Mouse (Mus musculus) kidney, adult 9 months (tissue): Measurements from ENCODE around the gene Masp2.

Experiments used
- DNase-seq: peaks from one replicate; pipeline ENCODE4 v3.0.0; 2022

Gene Masp2

DNA sequence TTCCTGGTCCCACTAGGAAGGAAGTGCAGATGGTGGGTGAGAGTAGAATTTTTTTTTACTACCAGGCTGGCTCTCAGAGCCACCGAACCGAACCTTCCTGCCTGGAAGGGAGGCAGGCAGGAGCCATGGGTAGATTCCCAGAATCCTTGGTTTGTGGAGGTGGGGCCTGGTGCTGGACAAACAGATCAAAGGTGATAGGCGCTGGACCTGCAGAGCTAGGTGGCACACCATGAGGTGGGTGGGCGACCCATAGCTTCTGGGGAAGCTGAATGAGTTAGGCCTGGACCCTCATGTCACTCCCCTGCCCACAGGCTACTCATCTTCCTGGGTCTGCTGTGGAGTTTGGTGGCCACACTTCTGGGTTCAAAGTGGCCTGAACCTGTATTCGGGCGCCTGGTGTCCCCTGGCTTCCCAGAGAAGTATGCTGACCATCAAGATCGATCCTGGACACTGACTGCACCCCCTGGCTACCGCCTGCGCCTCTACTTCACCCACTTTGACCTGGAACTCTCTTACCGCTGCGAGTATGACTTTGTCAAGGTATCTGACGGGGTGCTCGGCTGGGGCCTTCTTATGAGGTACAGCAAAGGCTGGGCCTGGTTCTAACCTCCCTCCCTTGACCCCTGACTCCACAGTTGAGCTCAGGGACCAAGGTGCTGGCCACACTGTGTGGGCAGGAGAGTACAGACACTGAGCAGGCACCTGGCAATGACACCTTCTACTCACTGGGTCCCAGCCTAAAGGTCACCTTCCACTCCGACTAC, at the start of gene Masp2:
Masp2 (plus strand) TSS at position 198 of the 764 bp plus-strand sequence.
- no peak for DNase-seq

DNA sequence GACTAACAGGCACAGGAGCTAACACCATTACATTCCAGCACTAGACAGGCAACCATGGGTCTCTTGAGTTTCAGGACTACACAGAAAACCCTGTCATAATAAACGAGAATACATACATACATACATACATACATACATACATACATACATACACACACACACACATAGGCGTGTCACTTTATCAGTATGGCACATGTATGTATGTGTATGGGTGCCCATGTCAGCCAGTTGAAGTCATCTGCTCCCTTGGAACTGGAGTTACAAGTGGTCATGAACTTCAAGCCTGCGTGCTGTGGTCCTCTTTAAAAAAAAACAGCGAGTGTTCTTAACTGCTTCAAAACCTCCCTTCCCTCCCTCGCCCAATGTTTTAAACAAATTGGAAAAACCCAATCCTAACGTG, 44.6 kb upstream of the Masp2 start:
- no peak for DNase-seq

DNA sequence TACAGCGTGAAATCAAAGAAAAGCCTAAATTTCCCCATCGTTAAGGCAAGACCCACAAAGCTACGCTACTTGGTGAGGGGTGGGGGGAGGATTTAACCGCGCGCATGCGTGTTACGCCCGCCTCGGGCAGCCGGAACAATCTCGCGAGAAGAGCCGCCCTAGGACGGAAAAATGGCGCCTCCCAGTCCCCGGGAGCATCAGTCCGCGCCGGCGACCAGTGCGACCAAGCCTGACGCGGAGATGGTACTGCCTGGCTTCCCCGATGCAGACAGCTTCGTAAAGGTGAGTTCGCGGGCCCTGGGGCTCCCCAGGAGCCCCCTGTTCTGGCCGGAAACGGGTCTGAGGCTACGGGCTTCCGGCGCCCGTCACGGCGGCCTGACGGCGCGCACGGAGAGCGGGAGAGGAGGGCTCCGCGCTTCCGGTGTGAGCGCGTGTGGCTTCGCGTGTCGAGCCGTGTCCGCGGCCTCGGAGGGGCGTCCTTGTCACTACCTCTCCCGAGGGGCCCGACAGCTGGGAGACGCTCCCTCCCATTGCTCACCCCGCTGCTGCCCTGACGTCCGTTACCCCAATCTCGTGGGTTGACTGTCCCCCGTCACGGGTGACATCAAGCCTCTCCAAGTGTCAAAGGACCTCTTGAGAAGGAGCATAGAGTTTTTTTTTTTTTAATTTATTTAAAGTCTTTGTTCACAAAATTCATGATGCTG, 43.9 kb upstream of the Masp2 start, which contains the start of gene Exosc10:
Exosc10 (plus strand) TSS at position 133 of the 704 bp plus-strand sequence.
- peak; percentile 86 for DNase-seq

DNA sequence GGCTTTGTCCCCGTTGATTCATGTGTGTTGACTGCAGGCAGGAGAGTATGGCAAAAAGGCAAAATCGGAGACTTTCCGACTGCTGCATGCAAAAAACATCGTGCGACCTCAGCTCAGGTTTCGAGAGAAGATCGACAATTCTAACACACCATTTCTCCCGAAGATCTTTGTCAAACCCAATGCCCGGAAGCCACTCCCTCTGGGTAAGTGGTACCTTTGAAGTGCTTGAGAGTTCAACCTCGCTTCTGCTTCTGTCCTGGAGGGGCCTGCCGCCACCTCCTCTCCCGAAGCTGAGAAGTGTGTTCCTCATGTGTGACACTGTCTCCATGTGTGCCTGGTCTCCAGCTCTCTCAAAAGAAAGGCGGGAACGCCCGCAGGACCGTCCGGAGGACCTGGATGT, 39.7 kb upstream of the Masp2 start:
- DNase-seq, result no peak

DNA sequence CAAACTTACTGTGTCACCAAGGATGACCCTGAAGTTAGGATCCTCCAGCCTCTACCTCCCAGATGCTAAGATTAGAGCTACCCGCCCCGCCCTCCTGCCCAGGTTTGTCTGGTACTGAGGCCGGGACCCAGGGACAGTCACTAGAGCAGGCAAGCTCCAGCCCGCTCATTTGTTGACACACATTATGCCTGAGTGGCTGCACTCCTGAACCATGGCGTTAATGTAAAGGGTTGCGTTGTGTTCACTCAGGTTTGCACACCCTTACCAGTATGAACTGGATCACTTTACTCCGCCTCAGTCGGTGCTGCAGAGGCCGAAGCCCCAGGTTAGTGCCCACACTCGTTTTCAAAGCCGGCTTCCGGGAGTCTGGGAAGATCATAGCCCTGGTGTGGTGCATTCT, 38.8 kb upstream of the Masp2 start:
- DNase-seq, result no peak

DNA sequence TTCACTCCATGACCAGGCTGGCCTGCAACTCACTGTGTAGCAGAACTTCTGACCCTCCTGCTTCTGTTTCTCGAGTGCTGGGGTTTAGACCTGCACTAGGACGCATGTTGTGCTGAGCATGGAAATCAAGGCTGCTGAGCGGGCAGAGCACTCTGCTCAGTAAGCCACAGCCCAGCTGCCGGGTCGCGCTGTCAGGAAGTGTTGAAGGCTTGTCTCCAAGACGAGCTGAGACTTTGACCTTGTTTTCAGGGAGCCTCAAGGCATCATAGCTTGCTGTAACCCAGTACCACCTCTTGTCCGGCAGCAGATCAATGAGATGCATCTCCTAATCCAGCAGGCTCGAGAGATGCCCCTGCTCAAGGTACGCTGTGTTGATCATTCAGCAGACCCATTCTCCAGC, 32.2 kb upstream of the Masp2 start:
- DNase-seq, result no peak

DNA sequence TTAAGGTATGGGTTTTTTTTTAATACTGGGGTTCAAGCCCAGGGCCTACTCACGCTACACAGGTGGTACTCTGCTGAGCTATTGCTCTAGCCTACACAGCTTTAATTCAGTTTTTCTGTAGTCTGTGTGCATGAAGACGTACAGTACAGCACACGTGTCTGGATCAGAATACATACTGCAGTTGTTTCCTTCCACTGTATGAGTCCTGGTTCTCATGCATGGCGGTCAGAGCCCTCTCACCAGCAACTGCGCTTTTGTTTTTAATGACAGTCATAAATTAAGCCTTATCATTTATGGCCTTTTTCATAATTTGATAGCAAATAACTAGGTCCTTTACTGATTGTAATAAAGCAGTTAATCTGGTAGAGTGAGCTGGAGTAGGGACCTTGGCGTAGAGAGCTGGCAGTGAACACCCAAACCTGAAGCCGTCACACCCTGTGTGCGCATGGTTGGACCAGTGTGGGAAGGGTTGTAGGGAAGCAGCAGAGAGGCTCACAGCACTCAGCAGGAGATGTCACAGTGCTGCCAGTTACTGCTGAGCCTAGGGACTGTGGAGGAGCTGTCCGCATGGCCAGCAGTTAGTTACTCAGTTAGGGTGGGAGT, 31.6 kb upstream of the Masp2 start:
- no peak for DNase-seq

DNA sequence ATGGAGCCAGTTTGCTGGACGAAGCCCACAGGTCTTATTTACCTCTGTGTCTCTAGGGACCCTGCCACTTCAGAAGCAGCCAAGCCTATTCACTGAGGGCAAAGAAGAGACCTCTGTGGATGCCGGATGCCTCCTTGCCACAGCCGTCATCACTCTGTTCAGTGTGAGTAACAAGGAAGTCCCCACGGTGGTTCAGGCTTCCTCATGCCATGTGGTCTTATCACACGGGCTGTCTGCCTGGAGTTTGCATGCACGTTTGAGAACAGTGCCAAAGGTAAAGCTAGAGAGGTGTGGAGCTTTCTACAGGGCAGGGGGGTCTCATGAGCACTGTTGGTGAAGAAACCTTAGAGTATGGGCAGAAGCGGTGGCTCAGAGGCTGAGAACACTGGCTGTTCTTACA, 29.1 kb upstream of the Masp2 start:
- no peak for DNase-seq

DNA sequence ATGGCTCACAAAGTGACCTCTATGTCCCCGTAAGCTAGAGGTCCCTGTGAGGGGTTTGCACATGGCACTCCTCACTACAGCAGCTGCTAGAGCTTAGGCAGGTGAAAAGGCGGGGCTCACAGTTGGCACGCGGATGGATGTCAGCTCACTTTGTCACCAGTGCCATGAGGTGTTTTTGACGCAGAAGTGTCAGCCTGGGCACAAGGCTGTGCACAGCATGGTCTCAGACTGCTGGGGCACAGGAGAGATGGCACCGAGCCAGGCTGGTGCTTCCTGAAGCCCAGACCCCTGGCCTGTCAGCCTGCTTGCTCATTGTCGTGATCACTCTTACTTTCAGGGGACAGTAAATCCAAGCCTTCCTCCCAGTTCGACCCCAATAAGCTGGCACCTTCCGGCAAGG, 21.6 kb upstream of the Masp2 start:
- no peak for DNase-seq

DNA sequence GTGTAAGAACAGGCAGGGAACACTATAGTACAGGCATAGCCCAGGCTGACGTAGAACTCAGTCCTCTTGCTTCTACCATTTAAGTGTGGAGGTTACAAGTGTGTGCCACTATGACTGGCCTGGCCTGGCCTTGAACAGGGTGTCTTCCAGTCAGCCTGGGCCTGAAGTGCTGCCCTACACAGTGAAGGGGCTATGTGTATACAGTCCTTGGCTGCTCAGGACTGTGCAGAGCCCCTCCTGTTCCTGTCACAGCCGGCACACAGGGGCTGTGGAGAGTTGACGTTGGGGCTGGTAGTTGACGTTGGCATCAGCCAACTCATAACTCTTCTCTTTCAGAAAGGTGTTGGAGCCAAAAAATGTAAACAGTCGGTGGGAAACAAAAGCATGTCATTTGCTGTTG, 20.9 kb upstream of the Masp2 start:
- no peak for DNase-seq

DNA sequence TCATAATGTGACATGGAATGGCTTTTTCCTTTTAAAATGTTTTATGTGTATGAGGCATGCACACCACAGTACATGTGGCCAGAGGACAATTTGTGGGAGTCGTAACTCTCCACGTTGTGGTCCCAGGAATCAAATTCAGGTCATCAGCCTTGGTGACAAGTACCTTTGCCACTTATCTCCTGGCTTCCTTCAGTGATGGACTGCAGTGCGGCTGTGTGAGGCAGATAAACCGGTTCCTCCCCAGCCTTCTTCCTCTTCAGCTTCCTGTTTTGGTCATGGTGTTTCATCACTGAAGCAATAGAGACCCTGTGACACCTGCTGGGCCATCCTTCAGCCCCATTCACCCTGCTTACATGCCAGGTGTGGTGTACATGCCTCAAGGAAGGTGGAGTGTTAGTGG, 19.1 kb upstream of the Masp2 start:
- DNase-seq, result no peak

DNA sequence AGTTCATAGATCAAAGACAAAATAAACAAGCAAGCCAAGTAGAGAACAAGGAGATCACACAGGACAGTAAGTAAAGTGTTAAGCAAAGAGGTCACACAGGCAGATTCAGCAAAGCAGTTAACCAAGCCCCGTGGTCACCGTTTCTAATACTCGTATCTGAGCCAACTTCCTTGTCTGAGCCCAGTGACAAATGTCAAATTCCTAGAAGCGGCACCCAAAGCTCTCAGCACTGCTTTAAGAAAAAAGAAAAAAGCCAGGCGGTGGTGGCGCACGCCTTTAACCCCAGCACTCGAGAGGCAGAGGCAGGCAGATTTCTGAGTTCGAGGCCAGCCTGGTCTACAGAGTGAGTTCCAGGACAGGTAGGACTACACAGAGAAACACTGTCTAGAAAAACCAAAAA, 15.7 kb upstream of the Masp2 start:
- no peak for DNase-seq

DNA sequence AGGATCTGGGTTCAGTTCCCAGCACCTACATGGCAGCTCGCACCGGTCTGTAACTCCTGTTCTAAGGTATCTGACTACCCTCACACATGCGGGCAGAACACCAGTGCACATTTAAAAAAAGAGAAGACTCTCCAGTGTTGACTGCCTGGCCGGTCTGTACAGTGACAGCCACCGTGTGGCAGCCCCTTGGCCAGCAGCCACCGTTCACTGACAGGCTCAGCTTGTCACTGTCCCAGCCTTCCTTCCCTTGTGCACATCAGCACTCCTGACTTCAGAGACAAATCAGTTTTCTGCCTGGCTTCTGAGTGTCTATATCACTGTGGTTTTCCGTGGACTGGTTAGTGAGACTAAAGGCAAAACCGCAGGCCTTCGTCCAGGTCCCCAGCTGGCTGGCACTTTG, 13.6 kb upstream of the Masp2 start:
- no peak for DNase-seq

DNA sequence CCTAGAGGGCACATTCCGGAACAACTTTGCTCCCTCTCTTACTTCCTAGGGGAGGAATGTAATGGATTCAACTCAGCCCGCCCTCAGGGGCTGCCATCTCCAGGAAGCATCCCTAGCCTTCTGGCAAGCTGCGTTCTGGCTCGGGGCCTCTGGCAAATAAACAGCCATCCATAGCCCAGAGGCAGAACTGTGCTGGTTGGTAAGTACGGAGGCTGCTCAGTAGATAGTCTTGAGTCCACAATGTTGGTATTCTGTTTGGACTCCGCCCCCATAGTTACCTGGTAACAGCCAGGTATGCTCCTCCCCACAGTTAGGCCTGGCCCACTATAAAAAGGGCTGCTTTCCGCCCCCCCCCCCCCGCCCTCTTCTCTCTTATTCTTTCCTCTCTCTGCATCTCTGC, 12.8 kb upstream of the Masp2 start:
- peak; percentile 46 for DNase-seq

DNA sequence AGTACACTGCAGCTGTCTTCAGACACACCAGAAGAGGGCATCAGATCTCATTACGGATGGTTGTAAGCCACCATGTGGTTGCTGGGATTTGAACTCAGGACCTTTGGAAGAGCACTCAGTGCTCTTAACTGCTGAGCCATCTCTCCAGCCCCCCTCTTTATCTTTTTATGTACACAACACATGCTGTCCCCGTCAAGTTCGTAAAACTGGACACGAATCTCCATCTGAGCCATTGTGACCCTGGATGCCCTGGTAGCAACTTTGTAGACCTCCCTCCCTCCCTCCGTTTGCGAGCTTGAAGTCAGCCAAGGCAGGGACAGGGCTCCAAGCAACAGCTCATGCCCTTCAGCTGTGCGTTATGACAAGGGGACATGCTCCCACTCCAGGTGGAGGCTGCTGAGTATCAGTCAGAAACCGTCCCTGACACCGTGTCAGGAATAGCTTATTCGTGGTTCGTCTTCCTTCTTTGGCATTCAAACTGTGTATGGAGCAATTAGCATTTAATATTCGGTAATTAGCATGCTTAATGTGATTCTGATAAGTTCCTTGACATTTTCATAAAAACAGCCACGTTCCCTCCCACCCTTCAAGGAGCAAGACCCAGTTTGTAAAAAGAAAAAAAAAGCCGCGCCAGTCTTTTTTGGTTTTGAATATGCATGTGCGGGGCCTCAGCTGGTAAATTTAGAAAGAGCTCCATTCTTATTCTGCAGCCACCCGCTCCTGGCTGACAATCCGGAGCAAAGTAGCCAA, 11.8 kb upstream of the Masp2 start:
- DNase-seq, result no peak

DNA sequence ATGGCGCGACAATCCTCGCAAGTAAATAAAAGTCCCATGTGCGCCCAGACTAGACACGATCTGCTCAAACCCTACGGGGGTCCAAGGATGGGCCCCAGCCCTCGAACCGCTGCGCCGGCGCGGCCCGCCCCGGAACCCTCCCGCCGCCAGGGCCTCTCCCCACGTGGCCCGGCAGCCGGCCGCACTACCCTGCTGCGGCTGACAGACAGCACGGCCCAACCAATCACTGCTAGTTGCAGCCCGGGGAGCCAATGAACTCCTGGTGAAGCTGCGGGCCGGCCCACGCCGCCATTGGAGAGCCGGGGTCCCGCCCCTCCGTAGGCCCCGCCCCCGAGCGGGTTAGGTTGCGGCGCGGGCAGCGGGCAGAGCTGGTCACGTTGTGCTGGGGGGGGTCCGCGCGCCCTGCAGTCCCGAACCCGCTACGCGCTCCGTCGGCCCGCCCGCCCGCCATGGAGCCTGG, 11.2 kb upstream of the Masp2 start, which contains the start of gene Srm:
Srm (plus strand) TSS at position 333 of the 460 bp plus-strand sequence.
- DNase-seq, result peak; percentile 98

DNA sequence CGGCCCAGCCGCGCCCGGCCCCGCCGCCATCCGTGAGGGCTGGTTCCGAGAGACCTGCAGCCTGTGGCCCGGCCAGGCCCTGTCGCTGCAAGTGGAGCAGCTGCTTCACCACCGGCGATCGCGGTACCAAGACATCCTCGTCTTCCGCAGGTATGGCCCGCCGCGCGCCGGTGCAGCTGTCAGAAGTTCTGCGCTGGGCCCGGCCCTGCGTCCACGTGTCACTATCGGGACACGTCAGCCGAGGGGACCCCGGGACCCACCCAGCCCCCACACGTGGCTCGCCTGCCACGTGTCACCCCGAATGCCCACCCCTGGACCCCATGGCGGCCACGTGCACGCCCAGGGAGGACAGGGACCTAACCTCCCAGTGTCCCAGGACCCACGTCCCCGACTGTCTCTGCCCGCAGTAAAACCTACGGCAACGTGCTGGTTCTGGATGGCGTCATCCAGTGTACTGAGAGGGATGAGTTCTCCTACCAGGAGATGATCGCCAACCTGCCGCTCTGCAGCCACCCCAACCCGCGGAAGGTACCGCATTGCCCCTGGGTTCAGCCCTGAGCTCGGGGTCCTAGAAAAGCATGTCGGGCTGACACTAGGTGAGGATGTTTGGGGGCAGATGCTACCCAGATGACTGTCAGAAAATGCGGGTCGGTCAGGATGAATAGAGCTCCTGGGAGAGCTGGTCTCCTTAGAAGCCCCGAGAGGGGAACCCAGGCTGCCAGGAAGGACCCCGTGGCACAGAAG, 10.5 kb upstream of the Masp2 start:
- DNase-seq, result no peak

DNA sequence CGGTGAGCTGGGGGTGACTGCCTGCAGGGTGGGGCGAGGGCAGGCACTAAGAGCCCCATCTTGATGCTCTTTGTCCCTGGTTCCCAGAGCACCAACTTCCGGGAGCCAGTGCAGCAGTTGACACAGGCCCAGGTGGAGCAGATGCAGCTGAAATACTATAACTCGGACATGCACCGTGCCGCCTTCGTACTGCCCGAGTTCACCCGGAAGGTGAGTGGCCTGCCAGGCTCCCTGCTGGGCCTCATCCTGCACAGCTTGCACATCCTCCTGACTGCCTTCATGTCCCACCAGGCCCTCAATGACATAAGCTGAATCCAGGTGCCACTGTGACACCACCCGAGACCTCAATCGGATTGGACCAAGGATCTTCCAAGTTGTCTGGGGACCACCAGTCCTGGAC, 8.4 kb upstream of the Masp2 start:
- no peak for DNase-seq

DNA sequence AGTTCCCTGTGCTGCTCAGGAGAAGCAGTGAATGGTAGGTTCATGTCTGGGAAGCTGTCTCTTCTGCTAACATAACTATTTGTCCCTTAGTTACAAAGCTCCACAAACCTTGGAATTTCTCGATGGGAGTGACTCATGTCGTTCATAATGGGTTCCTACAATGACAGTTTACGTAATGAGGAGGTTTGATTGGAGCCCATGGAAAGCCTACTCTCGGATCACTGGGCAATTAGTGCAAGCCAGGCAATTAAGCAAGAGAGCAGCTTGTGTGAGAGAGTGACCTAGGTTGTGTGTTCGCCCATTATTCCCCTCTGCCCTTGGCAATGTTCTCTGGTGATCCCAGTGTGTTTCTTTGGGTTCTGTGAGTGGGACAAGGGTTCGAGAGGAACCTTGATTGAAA, 6.4 kb upstream of the Masp2 start:
- no peak for DNase-seq

DNA sequence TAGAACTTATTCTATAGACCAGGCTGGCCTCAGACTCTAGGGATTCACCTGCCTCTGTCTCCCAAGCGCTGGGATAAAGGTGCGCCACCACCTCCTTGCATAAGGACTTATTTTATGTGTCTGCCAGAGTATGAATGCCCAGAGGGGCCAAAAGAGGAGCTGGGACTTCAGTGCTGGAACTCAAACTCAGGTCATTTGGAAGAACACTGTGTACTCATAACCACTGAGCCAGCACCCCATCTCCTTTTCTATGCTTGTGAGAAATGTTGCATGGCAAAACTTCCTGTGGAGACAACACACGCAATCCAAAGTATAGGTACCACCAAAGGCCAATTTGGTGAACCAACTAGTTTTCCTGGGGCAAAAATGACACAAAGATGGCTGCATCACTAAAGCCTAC, 5.6 kb upstream of the Masp2 start:
- no peak for DNase-seq

DNA sequence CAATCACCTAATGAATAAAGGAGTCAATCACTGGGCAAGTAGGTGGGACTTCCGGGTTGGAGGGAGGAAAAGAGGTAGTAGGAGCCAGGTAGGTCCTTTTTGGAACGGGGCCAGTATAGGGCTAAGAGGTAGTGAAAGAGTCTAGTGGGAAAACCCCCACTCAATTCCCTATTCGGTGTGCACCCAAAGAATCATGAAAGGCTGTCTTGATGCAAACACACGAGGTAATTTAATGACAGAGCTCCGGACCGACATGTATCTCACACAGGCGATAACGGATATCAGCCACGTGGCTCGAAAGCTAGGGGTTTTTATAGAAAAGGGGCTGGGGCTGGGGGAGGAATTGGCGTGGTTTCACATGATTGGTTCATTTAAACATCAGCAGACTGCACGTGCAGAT, 3.5 kb upstream of the Masp2 start:
- DNase-seq, result no peak

DNA sequence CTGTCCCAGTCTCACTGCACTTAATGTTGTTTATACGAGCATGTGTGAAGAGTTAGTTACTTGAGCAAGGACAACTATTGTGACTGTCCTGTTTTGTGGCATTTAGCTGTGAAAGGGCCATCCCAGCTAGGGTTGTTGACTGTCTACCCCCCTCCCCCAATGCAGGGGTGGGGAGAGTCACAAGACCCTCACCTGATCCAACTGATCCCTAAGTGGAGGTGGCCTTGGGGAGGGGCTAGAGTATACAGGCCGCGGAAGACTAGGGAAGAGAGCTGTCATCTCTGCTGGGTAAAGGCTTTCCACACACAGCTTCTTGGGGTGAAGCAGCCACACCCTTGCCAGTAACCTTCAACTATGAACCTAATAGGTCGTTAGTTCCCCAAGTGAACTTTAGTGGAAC, 2.0 kb upstream of the Masp2 start:
- DNase-seq, result no peak

DNA sequence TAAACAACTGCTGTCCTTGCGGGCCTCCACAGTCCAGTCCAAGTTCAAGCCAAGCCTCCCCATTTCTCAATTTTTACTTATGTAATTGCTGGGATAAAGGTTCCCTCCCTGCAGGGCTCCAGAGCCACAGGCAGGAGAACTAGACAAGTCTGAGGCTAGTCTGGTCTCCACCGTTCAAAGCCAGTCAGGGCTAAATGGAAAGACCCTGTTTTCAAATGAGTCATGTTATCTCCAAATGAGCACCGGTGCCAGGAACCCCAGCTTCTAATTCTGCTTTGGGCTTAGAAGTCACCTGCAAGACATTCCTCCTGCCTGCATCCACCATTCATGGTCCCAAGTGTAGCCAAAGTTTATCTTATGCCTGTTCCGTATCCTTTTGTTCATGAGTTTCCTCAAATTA, 483 bp upstream of the Masp2 start:
- DNase-seq, result no peak
